Mouse (Mus musculus) C2C12 (cell line): ENCODE measurements around the gene Olfr1274-ps. TPM values are rescaled to one million over a fixed set of nuclear protein-coding genes. Genes with fewer than 3 reads are reported as not detected.
"Not testable (repeated sequence)": the region's sequence is repeated elsewhere in the genome, so short reads cannot be mapped to it uniquely, and the experiment has no call there.

Source experiments
- H3K27me3 ChIP-seq: one replicate; pipeline ENCODE4 v1.6.1; 2011; ENCODE audit not compliant: control insufficient read depth, insufficient read depth, insufficient read length
- H3K36me3 ChIP-seq: one replicate; pipeline ENCODE4 v1.6.1; 2011; ENCODE audit not compliant: control insufficient read depth, insufficient read depth
- H3K4me3 ChIP-seq: one replicate; pipeline ENCODE4 v1.5.1; 2011; ENCODE audit warnings: mild to moderate bottlenecking, control low read depth; ENCODE audit not compliant: poor library complexity, insufficient read depth, severe bottlenecking
- H3K79me2 ChIP-seq: one replicate; pipeline ENCODE4 v1.6.1; 2011; ENCODE audit not compliant: control insufficient read depth, insufficient read depth
- H3K79me3 ChIP-seq: one replicate; pipeline ENCODE4 v1.6.1; 2011; ENCODE audit warnings: low read depth, control low read depth
- H3ac ChIP-seq: one replicate; pipeline ENCODE3; 2011; ENCODE audit warnings: low read depth; ENCODE audit not compliant: control insufficient read depth, insufficient read length
- CEBPB ChIP-seq: IDR thresholded peaks from one replicate; pipeline ENCODE4 v1.6.1; 2011; ENCODE audit warnings: low read depth, mild to moderate bottlenecking, control low read depth, moderate library complexity
- CTCF ChIP-seq: IDR thresholded peaks from one replicate; pipeline ENCODE4 v1.5.1; 2011; ENCODE audit not compliant: control insufficient read depth, insufficient read depth, insufficient read length
- FOSL1 ChIP-seq: IDR thresholded peaks from one replicate; pipeline ENCODE4 v1.8.0; 2011; ENCODE audit warnings: mild to moderate bottlenecking, low read length; ENCODE audit not compliant: poor library complexity, insufficient read depth, severe bottlenecking
- MAX ChIP-seq: IDR thresholded peaks from one replicate; pipeline ENCODE4 v1.6.1; 2011; ENCODE audit warnings: mild to moderate bottlenecking, control low read depth
- MYOD1 ChIP-seq: IDR thresholded peaks from one replicate; pipeline ENCODE4 v1.6.1; 2011; ENCODE audit warnings: low read depth; ENCODE audit not compliant: control insufficient read depth, insufficient read length
- MYOG ChIP-seq: IDR thresholded peaks from one replicate; pipeline ENCODE4 v1.6.1; 2011; ENCODE audit not compliant: control insufficient read depth, insufficient read length; ENCODE audit errors: extremely low read depth
- USF1 ChIP-seq: IDR thresholded peaks from one replicate; pipeline ENCODE4 v1.6.1; 2011; ENCODE audit warnings: low read depth, mild to moderate bottlenecking, control low read depth, moderate library complexity
- polyA plus RNA-seq: library from polyadenylated mRNA; unstranded; fragments of >200 nt; fragmentation: generic; extraction: Trizol; gene quantifications from one replicate; pipeline ENCODE4 v1.2.1, GENCODE M21; 2012; ENCODE audit warnings: missing spikeins

The Olfr1274-ps gene
- polyA plus RNA-seq, 1 experiment, result not detected

GRCm38 (mm10) chr2:90441811-90442210 is 43.3 kb downstream of the Olfr1274-ps start:
- H3K79me2 ChIP-seq, H3ac ChIP-seq, H3K4me3 ChIP-seq: not testable (repeated sequence)

DNA sequence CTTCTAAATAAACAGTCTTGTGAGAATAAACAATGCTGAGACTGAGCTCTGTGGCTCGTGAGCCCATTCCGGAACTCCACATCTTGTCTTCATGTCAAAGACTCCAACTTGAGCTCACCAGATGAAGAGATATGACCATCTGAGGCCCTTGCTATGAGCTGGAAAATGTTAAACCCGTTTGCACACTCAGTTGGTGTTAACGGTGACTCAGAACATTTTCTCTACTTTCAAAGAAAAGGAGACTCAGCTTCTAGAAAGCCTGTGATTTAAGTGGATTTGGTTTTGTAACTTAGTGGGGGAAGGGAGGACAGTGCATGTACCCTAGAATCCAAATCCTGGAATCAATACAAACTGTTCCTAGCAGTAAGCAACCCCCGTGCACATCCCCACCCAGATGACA is 45.3 kb downstream of the Olfr1274-ps start:
- Histone ChIP-seq H3K79me2 (no peaks in the 10 kb centered on the region), H3K36me3 (no peaks in the 10 kb centered on the region), H3ac (no peak overlapping the region), H3K79me3 (no peaks in the 10 kb centered on the region), H3K4me3 (no peak overlapping the region), H3K27me3 (no peaks in the 10 kb centered on the region)
- TF ChIP-seq MYOG (no peak), FOSL1 (no peak), USF1 (no peak), CEBPB (no peak), MYOD1 (no peak), MAX (no peak), CTCF (no peak)

More at GRCm38 (mm10) chr2:90441811-90442210, 43.3 kb downstream of the Olfr1274-ps start:
- H3K79me3 ChIP-seq, H3K27me3 ChIP-seq, H3K36me3 ChIP-seq: not testable (repeated sequence)

DNA sequence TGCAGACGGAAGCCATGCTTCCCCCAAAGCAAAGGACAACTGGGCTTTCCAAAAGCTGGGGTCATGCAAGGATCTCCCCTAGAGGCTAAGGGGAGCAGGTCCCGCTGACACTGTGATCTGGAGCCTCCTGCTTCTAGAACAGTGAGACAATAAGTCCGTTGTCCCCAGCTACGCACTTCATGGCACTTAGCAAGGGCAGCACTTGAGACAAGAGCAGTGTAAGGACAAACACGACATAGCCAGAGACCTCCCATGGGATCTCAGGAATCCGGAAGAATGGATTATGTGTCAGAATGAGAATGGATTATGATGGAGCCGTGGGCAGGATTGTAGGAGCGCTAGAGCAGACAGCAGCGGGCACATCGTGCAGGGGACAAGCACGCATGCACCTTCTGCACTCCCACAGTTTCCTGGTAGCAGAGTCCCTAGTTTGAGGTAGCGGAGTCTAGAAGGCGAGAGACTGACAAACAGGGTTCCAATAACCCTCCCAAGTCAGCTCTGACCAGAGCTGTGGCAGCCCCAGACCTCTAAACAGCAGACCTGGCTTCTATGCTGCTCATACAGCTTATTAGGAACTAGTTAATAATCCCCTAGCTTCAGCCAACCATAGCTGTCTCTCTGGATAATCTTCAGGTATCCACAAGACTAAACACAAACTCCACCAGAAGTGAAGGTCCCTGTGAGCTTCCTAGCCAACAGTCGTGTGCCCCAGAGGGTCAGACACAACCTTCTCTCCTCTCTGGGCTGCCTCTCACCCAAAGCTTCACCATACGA is 50.7 kb downstream of the Olfr1274-ps start:
- Histone ChIP-seq H3K79me2 (no peaks in the 10 kb centered on the region), H3ac (no peak overlapping the region), H3K79me3 (no peaks in the 10 kb centered on the region), H3K4me3 (no peak overlapping the region), H3K36me3 (peaks cover 13% of the 10 kb centered on the region), H3K27me3 (no peaks in the 10 kb centered on the region)
- TF ChIP-seq CEBPB (no peak), CTCF (no peak), MAX (no peak), FOSL1 (no peak), USF1 (no peak), MYOD1 (no peak)

DNA sequence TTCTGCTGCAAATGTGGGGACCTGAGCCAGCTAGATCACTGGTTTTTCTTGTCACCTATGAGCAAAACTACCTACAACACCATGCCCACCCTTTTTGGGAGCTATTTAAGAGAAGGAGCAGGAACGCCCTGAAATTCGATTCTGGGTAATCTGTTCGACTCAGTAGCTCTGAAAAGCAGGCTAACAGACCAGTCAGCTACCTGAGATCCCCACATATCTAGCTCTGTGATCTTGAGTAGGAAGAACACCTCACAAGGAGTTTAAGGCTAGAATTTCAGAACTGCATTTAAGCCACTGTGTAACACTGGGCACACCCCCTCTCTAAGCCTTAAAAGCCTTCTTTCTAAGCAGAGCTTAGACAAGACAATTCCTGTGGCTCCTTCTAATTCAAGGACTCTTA is 53.9 kb downstream of the Olfr1274-ps start:
- no peak for TF ChIP-seq CTCF
- TF ChIP-seq FOSL1, result no peak
- no peak for TF ChIP-seq MYOG
- no peak for TF ChIP-seq CEBPB
- TF ChIP-seq MYOD1, result no peak
- no peak for TF ChIP-seq MAX
- no peak for TF ChIP-seq USF1
- Histone ChIP-seq H3K27me3 (no peaks in the 10 kb centered on the region), H3ac (no peak overlapping the region), H3K36me3 (peaks cover 19% of the 10 kb centered on the region), H3K4me3 (no peak overlapping the region), H3K79me2 (no peaks in the 10 kb centered on the region), H3K79me3 (no peaks in the 10 kb centered on the region)

Other genes with a start within 250 kb of the Olfr1274-ps start
- not detected for gene Olfr1270, start 245.6 kb upstream of the Olfr1274-ps start, polyA plus RNA-seq
- gene Olfr1506, start 174.2 kb upstream of the Olfr1274-ps start, polyA plus RNA-seq, result not detected
- gene Olfr142, start 141.1 kb upstream of the Olfr1274-ps start, polyA plus RNA-seq, result not detected
- gene Olfr1271, start 127.7 kb upstream of the Olfr1274-ps start, polyA plus RNA-seq, result not detected
- not detected for gene Olfr1272, start 105.8 kb upstream of the Olfr1274-ps start, polyA plus RNA-seq
- not detected for gene Gm13769, start 76.5 kb upstream of the Olfr1274-ps start, polyA plus RNA-seq
- 1.1 TPM for gene Ptprj, start 182.0 kb downstream of the Olfr1274-ps start, polyA plus RNA-seq